ENCODE assay signal across 11 mouse cellular contexts in the genomic region with DNA sequence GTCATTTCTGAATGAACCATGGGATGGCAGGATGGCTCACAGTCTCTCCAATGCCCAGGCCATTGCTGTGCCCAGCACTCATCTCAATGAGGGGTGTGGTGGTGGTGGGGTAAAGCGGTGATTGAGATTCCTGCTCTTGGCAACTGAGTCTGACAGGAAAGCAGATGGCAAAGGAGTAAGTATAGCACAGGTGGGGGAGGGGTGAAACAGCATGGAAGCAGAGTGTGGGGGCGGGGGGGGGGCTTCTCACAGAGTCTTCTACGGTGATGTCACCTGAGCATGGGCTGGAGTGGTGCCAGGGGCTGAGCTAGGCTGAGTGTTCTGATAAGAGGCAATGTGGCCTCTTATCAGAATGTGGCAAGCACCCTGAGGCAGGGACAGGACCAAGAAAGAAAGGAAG. TPM values are rescaled to one million over a fixed set of nuclear protein-coding genes. Genes with fewer than 3 reads are reported as not detected.
DNase-seq lines count a peak whose midpoint lies in the region; ATAC-seq and TF ChIP-seq lines count a peak whose summit lies in the region.
"Had no signal": no experiment of that assay in that cellular context is flagged by ENCODE, and none has a peak within 500 bp of the region (broad histone marks: within the 10 kb centered on the region; RNA-seq: fewer than 3 reads in every experiment).

No protein-coding gene starts in this region.

- no peak for ATAC-seq in lung, postnatal 0 days
- peak; percentile 77 for ATAC-seq in liver, embryonic 12.5 days
- ATAC-seq in neural tube, embryonic 15.5 days (ENCODE audit: low FRiP score): no peak

- TF ChIP-seq CTCF in lung, postnatal 0 days (IDR thresholded peaks at IDR 0.05): no peak

- H3K36me3 ChIP-seq in lung, postnatal 0 days (ENCODE audit: insufficient read depth, low read length): no peaks in the 10 kb centered on the region
- H3K36me3 ChIP-seq in liver, embryonic 12.5 days: no peaks in the 10 kb centered on the region
- H3K36me3 ChIP-seq in neural tube, embryonic 15.5 days: no peaks in the 10 kb centered on the region
- H3K36me3 ChIP-seq: embryonic facial prominence, embryonic 13.5 days had no signal

- peaks cover 15% of the 10 kb centered on the region; the same call in 1 of the 2 replicates for H3K4me1 ChIP-seq in lung, postnatal 0 days (ENCODE audit: insufficient read depth, low read depth, low read length)
- H3K4me1 ChIP-seq in liver, embryonic 12.5 days: peaks cover 33% of the 10 kb centered on the region
- H3K4me1 ChIP-seq in neural tube, embryonic 15.5 days: peaks cover 8% of the 10 kb centered on the region

- no peak overlapping the region for H3K9ac ChIP-seq in lung, postnatal 0 days (replicated peaks; ENCODE audit: low read depth)
- no peak overlapping the region for H3K9ac ChIP-seq in liver, embryonic 12.5 days
- no peak overlapping the region for H3K9ac ChIP-seq in neural tube, embryonic 15.5 days (replicated peaks)
- H3K9ac ChIP-seq: embryonic facial prominence, embryonic 13.5 days had no signal

- peak; percentile 95 for DNase-seq in cerebellum, postnatal 10 days
- DNase-seq in cerebellum, adult 8-10 months: no peak
- DNase-seq in lung, postnatal 0 days (ENCODE audit: low spot score): peak; percentile 44
- DNase-seq in lung, postnatal 14 days: no peak
- DNase-seq in c-Kit-positive CD71-positive TER-119-positive erythroid progenitor cells, embryonic 14.5 days (ENCODE audit: low spot score): peak; percentile 63
- no peak for DNase-seq in kidney, adult 8-10 months
- DNase-seq: layer of hippocampus, postnatal 36 days had no signal

- no peak for TF ChIP-seq EP300 in lung, postnatal 0 days (IDR thresholded peaks at IDR 0.05)

- no peaks in the 10 kb centered on the region for H3K27me3 ChIP-seq in lung, postnatal 0 days (replicated peaks; ENCODE audit: insufficient read depth, low read length)
- H3K27me3 ChIP-seq in liver, embryonic 12.5 days (replicated peaks): peaks cover 27% of the 10 kb centered on the region
- H3K27me3 ChIP-seq in neural tube, embryonic 15.5 days (replicated peaks): no peaks in the 10 kb centered on the region; the same call in 1 of the 2 replicates

- H3K4me3 ChIP-seq in lung, postnatal 0 days (ENCODE audit: low read depth, low read length): no peak overlapping the region
- no peak overlapping the region for H3K4me3 ChIP-seq in liver, embryonic 12.5 days
- H3K4me3 ChIP-seq in neural tube, embryonic 15.5 days (replicated peaks): no peak overlapping the region
- H3K4me3 ChIP-seq: embryonic facial prominence, embryonic 13.5 days; megakaryocyte, embryonic 14.5 days had no signal

- 29% methylated on average over 2 of the region's 3 CpGs for WGBS in lung, postnatal 0 days
- WGBS in liver, embryonic 12.5 days (ENCODE audit: insufficient replicate concordance): 20% methylated on average over 3 of the region's 3 CpGs
- WGBS in neural tube, embryonic 15.5 days: 33% methylated on average over 3 of the region's 3 CpGs

- no peaks in the 10 kb centered on the region for H3K9me3 ChIP-seq in lung, postnatal 0 days (ENCODE audit: low read length)
- no peaks in the 10 kb centered on the region for H3K9me3 ChIP-seq in liver, embryonic 12.5 days (replicated peaks)
- H3K9me3 ChIP-seq in neural tube, embryonic 15.5 days (replicated peaks): no peaks in the 10 kb centered on the region
- H3K9me3 ChIP-seq: embryonic facial prominence, embryonic 13.5 days had no signal

- no peak overlapping the region for H3K4me2 ChIP-seq in lung, postnatal 0 days (replicated peaks; ENCODE audit: low read depth, low read length)
- peak overlapping the region; percentile 51 for H3K4me2 ChIP-seq in liver, embryonic 12.5 days
- no peak overlapping the region for H3K4me2 ChIP-seq in neural tube, embryonic 15.5 days
- H3K4me2 ChIP-seq: embryonic facial prominence, embryonic 13.5 days had no signal

- H3K27ac ChIP-seq in lung, postnatal 0 days (ENCODE audit: low read length): no peak overlapping the region
- no peak overlapping the region for H3K27ac ChIP-seq in liver, embryonic 12.5 days
- no peak overlapping the region for H3K27ac ChIP-seq in neural tube, embryonic 15.5 days (replicated peaks)
- H3K27ac ChIP-seq: embryonic facial prominence, embryonic 13.5 days had no signal

RNA-seq across cellular contexts. Expression of a gene that starts 52.6 kb away (rescaled TPM):
- polyA plus RNA-seq in lung, postnatal 0 days (2015; fragmentation: Nextera tagmentation; extraction: Ambion mirVana): 0.98 and 1.5 TPM in 2 replicates
- polyA plus RNA-seq in liver, embryonic 12.5 days (2016; fragmentation: Nextera tagmentation; extraction: Ambion mirVana): 0.06 and 0.10 TPM in 2 replicates
- 1.3 and 1.8 TPM in 2 replicates for polyA plus RNA-seq in neural tube, embryonic 15.5 days (2015; fragmentation: Nextera tagmentation; extraction: Ambion mirVana)

Comparison
In these comparisons a context has a peak if more than half of its experiments do, and no peak if none do; other contexts are left out.
1. DNase-seq: peak in cerebellum, postnatal 10 days (2 of 2), lung, postnatal 0 days (single experiment) and c-Kit-positive CD71-positive TER-119-positive erythroid progenitor cells, embryonic 14.5 days (single experiment); none in cerebellum, adult 8-10 months (single experiment), lung, postnatal 14 days (single experiment) and kidney, adult 8-10 months (0 of 2).